17 mouse cellular contexts compared by ENCODE assay signal in the genomic region with DNA sequence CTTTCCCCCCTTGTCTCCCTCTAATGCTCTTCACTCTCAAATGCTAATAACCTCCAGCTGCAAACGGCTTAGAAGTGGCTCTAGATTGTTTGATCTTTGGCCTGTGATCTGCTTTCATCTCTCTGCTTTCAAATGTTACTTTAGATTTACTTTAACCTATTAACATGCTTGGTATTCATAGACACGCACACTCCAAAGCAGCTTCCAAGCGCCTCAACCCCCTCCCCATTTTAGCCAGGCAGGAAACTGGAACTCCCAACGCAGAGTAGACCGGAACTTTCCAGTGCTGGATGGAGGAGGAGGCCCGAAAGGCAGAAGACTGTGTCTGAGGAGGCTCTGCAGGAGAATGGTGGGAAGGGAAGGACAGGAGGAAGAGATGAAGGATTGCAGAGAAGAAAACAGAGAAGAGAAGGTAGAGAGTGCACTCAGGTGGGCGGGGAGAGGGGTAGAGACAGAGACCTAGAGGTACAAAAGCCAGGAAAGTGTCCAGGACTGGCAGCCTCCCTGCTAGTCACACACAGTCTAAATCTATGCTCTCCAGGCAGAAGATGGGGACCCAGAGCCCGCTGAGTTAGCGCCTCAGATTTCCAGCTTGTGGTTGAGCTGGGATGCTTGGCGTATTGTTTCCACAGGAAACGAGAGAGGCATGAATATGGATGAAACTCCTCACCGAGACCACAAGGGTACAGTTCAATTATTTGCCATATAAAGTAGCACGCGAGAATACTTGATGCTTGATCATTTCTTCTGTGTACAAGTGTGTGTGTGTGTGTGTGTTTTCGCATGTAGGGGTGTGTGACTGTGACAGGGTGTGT.
DNase-seq lines count a peak whose midpoint lies in the region; ATAC-seq and TF ChIP-seq lines count a peak whose summit lies in the region.
"Had no signal": no experiment of that assay in that cellular context is flagged by ENCODE, and none has a peak within 500 bp of the region (broad histone marks: within the 10 kb centered on the region; RNA-seq: fewer than 3 reads in every experiment).

No protein-coding gene starts in this region.

- H3K4me1 ChIP-seq in hindbrain, embryonic 12.5 days, result peaks cover 21% of the 10 kb centered on the region
- no peaks in the 10 kb centered on the region; the same call in 1 of the 2 replicates for H3K4me1 ChIP-seq in hindbrain, embryonic 16.5 days (ENCODE audit: control insufficient read depth, insufficient read depth, low read depth, low read length)
- H3K4me1 ChIP-seq in embryonic facial prominence, embryonic 15.5 days, result peaks cover 8% of the 10 kb centered on the region
- H3K4me1 ChIP-seq: heart, embryonic 15.5 days; intestine, embryonic 15.5 days had no signal

- H3K4me3 ChIP-seq in hindbrain, embryonic 12.5 days, result no peak overlapping the region
- no peak overlapping the region for H3K4me3 ChIP-seq in hindbrain, embryonic 16.5 days (ENCODE audit: low read length)
- H3K4me3 ChIP-seq in embryonic facial prominence, embryonic 15.5 days (replicated peaks), result no peak overlapping the region
- H3K4me3 ChIP-seq: heart, embryonic 15.5 days; intestine, embryonic 15.5 days; left cerebral cortex, adult 2 months; neural tube, embryonic 12.5 days had no signal

- 34% methylated on average over 15 of the region's 15 CpGs for WGBS in hindbrain, embryonic 12.5 days
- 26% methylated on average over 15 of the region's 15 CpGs for WGBS in hindbrain, embryonic 16.5 days
- WGBS in embryonic facial prominence, embryonic 15.5 days, result 28% methylated on average over 15 of the region's 15 CpGs

- no peaks in the 10 kb centered on the region for H3K36me3 ChIP-seq in hindbrain, embryonic 12.5 days
- no peaks in the 10 kb centered on the region for H3K36me3 ChIP-seq in hindbrain, embryonic 16.5 days (ENCODE audit: control insufficient read depth, insufficient read depth, low read length)
- no peaks in the 10 kb centered on the region for H3K36me3 ChIP-seq in embryonic facial prominence, embryonic 15.5 days
- H3K36me3 ChIP-seq: heart, embryonic 15.5 days; intestine, embryonic 15.5 days; neural tube, embryonic 12.5 days had no signal

- no peaks in the 10 kb centered on the region for H3K27me3 ChIP-seq in hindbrain, embryonic 12.5 days
- no peaks in the 10 kb centered on the region for H3K27me3 ChIP-seq in hindbrain, embryonic 16.5 days (replicated peaks; ENCODE audit: control insufficient read depth, insufficient read depth, low read length)
- no peaks in the 10 kb centered on the region for H3K27me3 ChIP-seq in embryonic facial prominence, embryonic 15.5 days
- H3K27me3 ChIP-seq: heart, embryonic 15.5 days; intestine, embryonic 15.5 days; neural tube, embryonic 12.5 days had no signal

- no peak overlapping the region for H3K9ac ChIP-seq in hindbrain, embryonic 12.5 days
- H3K9ac ChIP-seq in hindbrain, embryonic 16.5 days (ENCODE audit: low read depth, low read length), result no peak overlapping the region
- no peak overlapping the region for H3K9ac ChIP-seq in embryonic facial prominence, embryonic 15.5 days
- H3K9ac ChIP-seq: heart, embryonic 15.5 days; intestine, embryonic 15.5 days; liver, embryonic 14.5 days; neural tube, embryonic 12.5 days had no signal

- H3K9me3 ChIP-seq in hindbrain, embryonic 12.5 days (replicated peaks), result no peaks in the 10 kb centered on the region
- no peaks in the 10 kb centered on the region for H3K9me3 ChIP-seq in hindbrain, embryonic 16.5 days (ENCODE audit: control insufficient read depth, low read length)
- H3K9me3 ChIP-seq in embryonic facial prominence, embryonic 15.5 days (replicated peaks), result no peaks in the 10 kb centered on the region
- H3K9me3 ChIP-seq: heart, embryonic 15.5 days; intestine, embryonic 15.5 days; neural tube, embryonic 12.5 days had no signal

- DNase-seq in brain, embryonic 14.5 days (ENCODE audit: low read depth), result peak; percentile 62
- peak; percentile 6 for DNase-seq in mesoderm, embryonic 11.5 days (ENCODE audit: low read depth, low spot score)
- DNase-seq in gastrocnemius, adult 8-10 months (ENCODE audit: low spot score in 2 of 2), result no peak
- DNase-seq in heart, postnatal 14 days, result no peak
- no peak for DNase-seq in testis, postnatal 14 days (ENCODE audit: low spot score)
- DNase-seq: cerebellum, postnatal 14 days; retina, postnatal 1 day; thymus, postnatal 25 days had no signal

- H3K27ac ChIP-seq in hindbrain, embryonic 12.5 days, result peak overlapping the region; percentile 64
- H3K27ac ChIP-seq in hindbrain, embryonic 16.5 days (ENCODE audit: low read depth, low read length), result no peak overlapping the region
- peak overlapping the region; percentile 12 for H3K27ac ChIP-seq in embryonic facial prominence, embryonic 15.5 days (replicated peaks)
- H3K27ac ChIP-seq: heart, embryonic 15.5 days; intestine, embryonic 15.5 days; left cerebral cortex, adult 2 months; liver, embryonic 14.5 days; macrophage; neural tube, embryonic 12.5 days had no signal

- TF ChIP-seq CTCF in brain, embryonic 14.5 days (IDR thresholded peaks at IDR 0.05; ENCODE audit: borderline replicate concordance, extremely low read depth, insufficient read depth, insufficient read length), result no peak

- intact Hi-C loops in heart, postnatal 14 days (cut with DNase I), result no loop called here

- H3K4me2 ChIP-seq in hindbrain, embryonic 12.5 days (replicated peaks), result peak overlapping the region; percentile 22; the same call in 1 of the 2 replicates
- no peak overlapping the region for H3K4me2 ChIP-seq in hindbrain, embryonic 16.5 days (ENCODE audit: low read length)
- H3K4me2 ChIP-seq in embryonic facial prominence, embryonic 15.5 days (replicated peaks), result no peak overlapping the region
- H3K4me2 ChIP-seq: heart, embryonic 15.5 days; intestine, embryonic 15.5 days; neural tube, embryonic 12.5 days had no signal

- ATAC-seq in hindbrain, embryonic 12.5 days (ENCODE audit: low FRiP score), result no peak
- no peak for ATAC-seq in hindbrain, embryonic 16.5 days
- no peak for ATAC-seq in embryonic facial prominence, embryonic 15.5 days (ENCODE audit: insufficient number of reproducible peaks, low FRiP score, low TSS enrichment, low read depth)
- ATAC-seq: intestine, embryonic 15.5 days had no signal

- no peak for TF ChIP-seq POLR2A in brain, embryonic 14.5 days (IDR thresholded peaks at IDR 0.05; ENCODE audit: borderline replicate concordance, extremely low read depth, insufficient read depth, insufficient read length, poor library complexity, severe bottlenecking)

Comparison
In these comparisons a context has a peak if more than half of its experiments do, and no peak if none do; other contexts are left out.
1. DNase-seq: peak in brain, embryonic 14.5 days (single experiment) and mesoderm, embryonic 11.5 days (single experiment); none in gastrocnemius, adult 8-10 months (0 of 2), heart, postnatal 14 days (0 of 2) and testis, postnatal 14 days (single experiment).